Mouse (Mus musculus) cerebral cortex, adult 2 months (tissue): ENCODE data around the gene Mrpl36.

Experiments used
- WGBS: fragments of 180-500 bp; shearing (Covaris S2); methylation state at CpG from one replicate; pipeline ENCODE4 v1.1.7; 2018; 5-methylcytosine and 5-hydroxymethylcytosine counted together

The Mrpl36 gene

GRCm38 (mm10) chr13:73346743-73347142, 18.4 kb downstream of the Mrpl36 start:
- WGBS: 80% methylated on average over 4 of the region's 4 CpGs

- 85% methylated on average over 3 of the region's 3 CpGs for WGBS
Observed at GRCm38 (mm10) chr13:73347171-73347570, 18.9 kb downstream of the Mrpl36 start.

- 83% methylated on average over 7 of the region's 7 CpGs for WGBS
Observed at GRCm38 (mm10) chr13:73347922-73348650, 19.8 kb downstream of the Mrpl36 start.

GRCm38 (mm10) chr13:73350741-73351140, 22.4 kb downstream of the Mrpl36 start:
- 87% methylated on average over 9 of the region's 9 CpGs for WGBS

- WGBS: 68% methylated on average over 3 of the region's 3 CpGs
Observed at GRCm38 (mm10) chr13:73351910-73352309, 23.6 kb downstream of the Mrpl36 start.

GRCm38 (mm10) chr13:73357106-73357505, 28.8 kb downstream of the Mrpl36 start:
- 86% methylated on average over 3 of the region's 3 CpGs for WGBS

- WGBS: 68% methylated on average over 4 of the region's 4 CpGs
Observed at GRCm38 (mm10) chr13:73373367-73373766, 45.1 kb downstream of the Mrpl36 start.

- WGBS: 84% methylated on average over 2 of the region's 2 CpGs
Observed at GRCm38 (mm10) chr13:73374612-73375011, 46.3 kb downstream of the Mrpl36 start.

GRCm38 (mm10) chr13:73377637-73378036, 49.3 kb downstream of the Mrpl36 start:
- WGBS: 91% methylated on average over 9 of the region's 9 CpGs
